Mouse (Mus musculus) liver, adult 2 months (tissue): ENCODE measurements around the gene Alg14.

ENCODE experiments used
- CTCF ChIP-seq: fragments of 200-500 bp; IDR thresholded peaks from 2 replicates; pipeline ENCODE4 v1.5.1; 2011; ENCODE audit warnings: low read depth, low read length, control low read depth
- POLR2A ChIP-seq: fragments of 200-500 bp; IDR thresholded peaks from 2 replicates; pipeline ENCODE4 v1.6.1; 2011; ENCODE audit warnings: low read length, control low read depth; ENCODE audit not compliant: insufficient read depth; ENCODE audit errors: extremely low read depth

DNA sequence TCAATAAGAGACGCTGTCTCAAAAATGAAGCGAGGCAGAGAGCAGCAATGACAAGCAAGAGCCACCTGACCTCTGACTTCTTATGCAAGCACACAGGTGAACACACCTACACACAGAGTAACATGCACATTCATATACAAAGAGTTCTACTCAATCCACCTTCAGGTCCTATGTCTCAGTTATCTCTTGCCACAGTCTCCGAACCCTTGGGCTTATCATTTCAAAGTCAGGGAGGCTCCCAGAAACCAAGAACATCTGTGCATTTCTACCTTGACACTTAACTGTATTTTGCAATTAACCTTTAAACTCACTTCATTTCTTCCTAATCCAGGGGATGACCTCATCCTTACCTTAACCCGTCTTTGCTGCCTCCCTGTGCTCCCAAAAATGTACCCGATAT lies 24.3 kb upstream of the Alg14 start:
- no peak for TF ChIP-seq POLR2A
- no peak for TF ChIP-seq CTCF
